Mouse (Mus musculus) stomach, postnatal 0 days (tissue): ENCODE measurements around the gene Rpp30. TPM values are rescaled to one million over a fixed set of nuclear protein-coding genes. Genes with fewer than 3 reads are reported as not detected.
A peak's percentile ranks its signal among the peaks of the same experiment; 100 is the strongest.

Source experiments
- ATAC-seq: fragments of 200-750 bp; cut with Nextera tagmentation; 2 replicates; pipeline ENCODE4 v1.8.0; 2017; ENCODE audit not compliant: low FRiP score, low TSS enrichment
- DNase-seq: peaks from one replicate; pipeline ENCODE4 v3.0.0-alpha.2; 2016; ENCODE audit warnings: low spot score
- H3K27ac ChIP-seq: fragments of 300-500 bp; sonication (generic); replicated peaks from 2 replicates; pipeline ENCODE4 v1.5.1; 2014; ENCODE audit warnings: mild to moderate bottlenecking, control low read depth
- H3K27me3 ChIP-seq: fragments of 300-500 bp; sonication (generic); 2 replicates; pipeline ENCODE4 v1.6.1; 2014; ENCODE audit warnings: low read length; ENCODE audit not compliant: control insufficient read depth, insufficient read depth
- H3K36me3 ChIP-seq: fragments of 300-500 bp; sonication (generic); 2 replicates; pipeline ENCODE4 v1.6.1; 2014; ENCODE audit warnings: low read length, mixed read lengths; ENCODE audit not compliant: control insufficient read depth, insufficient read depth
- H3K4me1 ChIP-seq: fragments of 300-500 bp; sonication (generic); replicated peaks from 2 replicates; pipeline ENCODE4 v1.6.1; 2014; ENCODE audit warnings: antibody characterized with exemption; ENCODE audit not compliant: control insufficient read depth, insufficient read depth
- H3K4me2 ChIP-seq: fragments of 300-500 bp; sonication (generic); replicated peaks from 2 replicates; pipeline ENCODE4 v1.6.1; 2014; ENCODE audit warnings: low read depth, mild to moderate bottlenecking, control low read depth, moderate library complexity
- H3K4me3 ChIP-seq: fragments of 300-500 bp; sonication (generic); 2 replicates; pipeline ENCODE4 v1.5.1; 2014; ENCODE audit warnings: low read depth, low read length, control low read depth
- H3K9ac ChIP-seq: fragments of 300-500 bp; sonication (generic); 2 replicates; pipeline ENCODE4 v1.6.1; 2014; ENCODE audit warnings: mild to moderate bottlenecking, low read length, control low read depth, mixed read lengths
- H3K9me3 ChIP-seq: fragments of 300-500 bp; sonication (generic); 2 replicates; pipeline ENCODE4 v1.6.1; 2016; ENCODE audit warnings: low read length; ENCODE audit not compliant: control insufficient read depth
- CTCF ChIP-seq: IDR thresholded peaks from 2 replicates; pipeline ENCODE4 v1.5.1; 2016; ENCODE audit warnings: antibody characterized with exemption, low read depth, mild to moderate bottlenecking, moderate library complexity
- EP300 ChIP-seq: optimal IDR thresholded peaks from 2 replicates; pipeline ENCODE3; 2016; ENCODE audit warnings: antibody characterized with exemption
- WGBS: fragments of 180-500 bp; shearing (Covaris S2); extraction: QIAGEN DNeasy Blood & Tissue Kit; methylation state at CpG from one replicate; pipeline ENCODE4 v1.1.7; 2014; 5-methylcytosine and 5-hydroxymethylcytosine counted together
- polyA plus RNA-seq: library from polyadenylated mRNA; unstranded; fragments of >200 nt; fragmentation: Nextera tagmentation; extraction: Ambion mirVana; gene quantifications from 2 replicates; pipeline ENCODE4 v1.2.1, GENCODE M21; 2015

Rpp30 gene
- polyA plus RNA-seq, 1 experiment from 2014 or later: 36.6 TPM

- Histone ChIP-seq H3K9ac (no peak within 1 kb of the TSS), H3K27me3 (no peaks in the 10 kb centered on the region), H3K4me2 (no peak within 1 kb of the TSS), H3K4me1 (no peaks in the 10 kb centered on the region), H3K9me3 (no peaks in the 10 kb centered on the region), H3K27ac (no peak within 1 kb of the TSS), H3K36me3 (no peaks in the 10 kb centered on the region), H3K4me3 (no peak within 1 kb of the TSS)
- TF ChIP-seq EP300 (no peak), CTCF (no peak)
- 62% methylated on average over 14 of the region's 14 CpGs for WGBS
- ATAC-seq: no peak
- no peak for DNase-seq
Measured at GRCm38 (mm10) chr19:36119783-36120471, 36.4 kb downstream of the Rpp30 start, which contains the start of gene Ankrd1. Gene Ankrd1, minus strand, starts transcription at chr19:36120099.

GRCm38 (mm10) chr19:36124203-36124602, 40.7 kb downstream of the Rpp30 start:
- Histone ChIP-seq H3K36me3 (no peaks in the 10 kb centered on the region), H3K4me3 (no peak overlapping the region), H3K4me2 (no peak overlapping the region), H3K27ac (no peak overlapping the region), H3K9ac (no peak overlapping the region), H3K27me3 (no peaks in the 10 kb centered on the region), H3K9me3 (no peaks in the 10 kb centered on the region), H3K4me1 (no peaks in the 10 kb centered on the region)
- no peak for TF ChIP-seq CTCF
- TF ChIP-seq EP300: no peak
- 35% methylated on average over 1 of the region's 1 CpGs for WGBS
- DNase-seq (no peak), ATAC-seq (no peak)

- Histone ChIP-seq H3K4me2 (no peak overlapping the region), H3K4me1 (no peaks in the 10 kb centered on the region), H3K27ac (no peak overlapping the region), H3K4me3 (no peak overlapping the region), H3K9me3 (no peaks in the 10 kb centered on the region), H3K36me3 (no peaks in the 10 kb centered on the region), H3K27me3 (no peaks in the 10 kb centered on the region), H3K9ac (no peak overlapping the region)
- ATAC-seq: no peak
- no peak for TF ChIP-seq EP300
- no peak for TF ChIP-seq CTCF
- no peak for DNase-seq
- 93% methylated on average over 3 of the region's 3 CpGs for WGBS
Measured at GRCm38 (mm10) chr19:36128440-36128839, 44.9 kb downstream of the Rpp30 start.

GRCm38 (mm10) chr19:36129213-36129612, 45.7 kb downstream of the Rpp30 start:
- Histone ChIP-seq H3K36me3 (no peaks in the 10 kb centered on the region), H3K4me2 (peak overlapping the region; percentile 34), H3K27me3 (no peaks in the 10 kb centered on the region), H3K27ac (peak overlapping the region; percentile 9; the same call in 1 of the 2 replicates), H3K9me3 (no peaks in the 10 kb centered on the region), H3K4me3 (no peak overlapping the region), H3K9ac (0 out of 2 replicates have a peak overlapping the region, but pooled peaks have one; percentile 0), H3K4me1 (no peaks in the 10 kb centered on the region)
- 12% methylated on average over 9 of the region's 9 CpGs for WGBS
- TF ChIP-seq CTCF: no peak
- TF ChIP-seq EP300: no peak
- ATAC-seq (no peak), DNase-seq (peak; percentile 17)

- DNase-seq: no peak
- Histone ChIP-seq H3K4me3 (no peak overlapping the region), H3K9ac (no peak overlapping the region), H3K9me3 (no peaks in the 10 kb centered on the region), H3K27me3 (no peaks in the 10 kb centered on the region), H3K27ac (0 out of 2 replicates have a peak overlapping the region, but pooled peaks have one; percentile 61), H3K4me2 (peak overlapping the region; percentile 34; the same call in 1 of the 2 replicates), H3K36me3 (no peaks in the 10 kb centered on the region), H3K4me1 (no peaks in the 10 kb centered on the region)
- 0 out of 2 replicates have a peak, but pooled peaks have one; percentile 49 for ATAC-seq
- no peak for TF ChIP-seq EP300
- TF ChIP-seq CTCF: no peak
- WGBS: 9% methylated on average over 12 of the region's 12 CpGs
Measured at GRCm38 (mm10) chr19:36129643-36130042, 46.1 kb downstream of the Rpp30 start.

- no peak overlapping the region for H3K27ac ChIP-seq
- no peak overlapping the region for H3K4me3 ChIP-seq
- no peaks in the 10 kb centered on the region for H3K4me1 ChIP-seq
- no peaks in the 10 kb centered on the region for H3K36me3 ChIP-seq
- no peak for DNase-seq
- no peak overlapping the region for H3K9ac ChIP-seq
- no peak for TF ChIP-seq CTCF
- ATAC-seq: no peak
- H3K27me3 ChIP-seq: no peaks in the 10 kb centered on the region
- no peaks in the 10 kb centered on the region for H3K9me3 ChIP-seq
- no peak overlapping the region for H3K4me2 ChIP-seq
- 51% methylated on average over 2 of the region's 2 CpGs for WGBS
Measured at GRCm38 (mm10) chr19:36130181-36130580, 46.7 kb downstream of the Rpp30 start.
